Mouse (Mus musculus) limb, embryonic 12.5 days (tissue): ENCODE data around the gene Vmn2r87. TPM values are rescaled to one million over a fixed set of nuclear protein-coding genes. Genes with fewer than 3 reads are reported as not detected.
A peak's percentile ranks its signal among the peaks of the same experiment; 100 is the strongest.
"Not testable (repeated sequence)": the region's sequence is repeated elsewhere in the genome, so short reads cannot be mapped to it uniquely, and the experiment has no call there.

Experiments used
- ATAC-seq: fragments of 200-750 bp; cut with Nextera tagmentation; 2 replicates; pipeline ENCODE4 v1.8.0; 2017; ENCODE audit warnings: low read depth, moderate TSS enrichment; ENCODE audit not compliant: insufficient number of reproducible peaks, insufficient read depth, low FRiP score, low TSS enrichment
- H3K27ac ChIP-seq: fragments of 300-500 bp; sonication (generic); 2 replicates; pipeline ENCODE4 v1.5.1; 2016; ENCODE audit warnings: mild to moderate bottlenecking, moderate library complexity
- H3K27me3 ChIP-seq: fragments of 300-500 bp; sonication (generic); 2 replicates; pipeline ENCODE4 v1.6.1; 2016; ENCODE audit warnings: mild to moderate bottlenecking, moderate library complexity
- H3K36me3 ChIP-seq: fragments of 300-500 bp; sonication (generic); 2 replicates; pipeline ENCODE4 v1.6.1; 2016; ENCODE audit warnings: mild to moderate bottlenecking, moderate library complexity
- H3K4me1 ChIP-seq: fragments of 300-500 bp; sonication (generic); replicated peaks from 2 replicates; pipeline ENCODE4 v1.6.1; 2016
- H3K4me2 ChIP-seq: fragments of 300-500 bp; sonication (generic); 2 replicates; pipeline ENCODE4 v1.6.1; 2016; ENCODE audit warnings: mild to moderate bottlenecking, moderate library complexity
- H3K4me3 ChIP-seq: fragments of 300-500 bp; sonication (generic); replicated peaks from 2 replicates; pipeline ENCODE4 v1.5.1; 2016; ENCODE audit warnings: mild to moderate bottlenecking
- H3K9ac ChIP-seq: fragments of 300-500 bp; sonication (generic); replicated peaks from 2 replicates; pipeline ENCODE4 v1.6.1; 2016; ENCODE audit warnings: mild to moderate bottlenecking, moderate library complexity
- H3K9me3 ChIP-seq: fragments of 300-500 bp; sonication (generic); 2 replicates; pipeline ENCODE4 v1.6.1; 2016; ENCODE audit warnings: mild to moderate bottlenecking, moderate library complexity
- WGBS: fragments of 180-500 bp; shearing (Covaris S2); methylation state at CpG from one replicate; pipeline ENCODE4 v1.1.7; 2016; 5-methylcytosine and 5-hydroxymethylcytosine counted together
- polyA plus RNA-seq: library from polyadenylated mRNA; unstranded; fragments of >200 nt; fragmentation: Nextera tagmentation; extraction: Ambion mirVana; gene quantifications from 2 replicates; pipeline ENCODE4 v1.2.1, GENCODE M21; 2016

Gene Vmn2r87
- 0.08 TPM in 1 of 2 replicates, not detected in the other for polyA plus RNA-seq

- Histone ChIP-seq H3K4me1 (no peaks in the 10 kb centered on the region), H3K9me3 (no peaks in the 10 kb centered on the region), H3K4me2 (no peak within 1 kb of the TSS), H3K27ac (no peak within 1 kb of the TSS), H3K4me3 (no peak within 1 kb of the TSS), H3K27me3 (no peaks in the 10 kb centered on the region), H3K36me3 (no peaks in the 10 kb centered on the region), H3K9ac (no peak within 1 kb of the TSS)
- no peak for ATAC-seq
These were observed at the start of gene Vmn2r87 for GRCm38 (mm10) chr10:130497296-130497695. TSS of gene Vmn2r87 (minus strand) at chr10:130497396.

- ATAC-seq, H3K4me3 ChIP-seq, H3K9me3 ChIP-seq, H3K9ac ChIP-seq, H3K27ac ChIP-seq, H3K4me1 ChIP-seq, H3K36me3 ChIP-seq, H3K4me2 ChIP-seq, H3K27me3 ChIP-seq: not testable (repeated sequence)
- 74% methylated on average over 1 of the region's 1 CpGs for WGBS
These were observed 47.1 kb upstream of the Vmn2r87 start for GRCm38 (mm10) chr10:130544331-130544730.

- peak overlapping the region; percentile 61 for H3K4me2 ChIP-seq
- H3K9ac ChIP-seq: peak overlapping the region; percentile 53
- WGBS: 2% methylated on average over 21 of the region's 21 CpGs
- H3K4me3 ChIP-seq: peak overlapping the region; percentile 56
- peak overlapping the region; percentile 74; the same call in 1 of the 2 replicates for H3K27ac ChIP-seq
- H3K9me3 ChIP-seq, H3K36me3 ChIP-seq, H3K27me3 ChIP-seq, H3K4me1 ChIP-seq: not testable (repeated sequence)
- ATAC-seq: peak; percentile 98
These were observed 44.9 kb upstream of the Vmn2r87 start for GRCm38 (mm10) chr10:130541931-130542691.

GRCm38 (mm10) chr10:130536101-130536500 lies 38.9 kb upstream of the Vmn2r87 start:
- Histone ChIP-seq H3K27me3 (no peaks in the 10 kb centered on the region), H3K9me3 (no peaks in the 10 kb centered on the region), H3K27ac (no peak overlapping the region), H3K4me2 (no peak overlapping the region), H3K4me1 (no peaks in the 10 kb centered on the region), H3K4me3 (no peak overlapping the region), H3K9ac (no peak overlapping the region), H3K36me3 (no peaks in the 10 kb centered on the region)
- WGBS: 68% methylated on average over 3 of the region's 3 CpGs
- no peak for ATAC-seq

- Histone ChIP-seq H3K9ac (no peak overlapping the region), H3K36me3 (no peaks in the 10 kb centered on the region), H3K4me1 (no peaks in the 10 kb centered on the region), H3K27ac (no peak overlapping the region), H3K9me3 (no peaks in the 10 kb centered on the region), H3K4me2 (no peak overlapping the region), H3K27me3 (no peaks in the 10 kb centered on the region), H3K4me3 (no peak overlapping the region)
- no peak for ATAC-seq
- 31% methylated on average over 10 of the region's 10 CpGs for WGBS
These were observed 30.7 kb upstream of the Vmn2r87 start for GRCm38 (mm10) chr10:130527926-130528325.

- WGBS: 1% methylated on average over 36 of the region's 36 CpGs
- peak overlapping the region; percentile 64; the same call in 1 of the 2 replicates for H3K27ac ChIP-seq
- peak; percentile 94 for ATAC-seq
- H3K4me2 ChIP-seq: peak overlapping the region; percentile 69
- H3K9ac ChIP-seq: peak overlapping the region; percentile 73
- no peaks in the 10 kb centered on the region for H3K36me3 ChIP-seq
- H3K9me3 ChIP-seq: no peaks in the 10 kb centered on the region
- peak overlapping the region; percentile 49 for H3K4me3 ChIP-seq
- no peaks in the 10 kb centered on the region for H3K27me3 ChIP-seq
- H3K4me1 ChIP-seq: 0 out of 2 replicates have a peak, but pooled peaks cover 4% of the 10 kb centered on the region
These were observed 26.9 kb downstream of the Vmn2r87 start for GRCm38 (mm10) chr10:130470311-130470760.

GRCm38 (mm10) chr10:130455950-130456349 lies 41.2 kb downstream of the Vmn2r87 start, which contains the start of gene Vmn2r86:
TSS of gene Vmn2r86 (minus strand) at chr10:130456050.
- 91% methylated on average over 1 of the region's 1 CpGs for WGBS
- H3K27ac ChIP-seq, H3K36me3 ChIP-seq, H3K9me3 ChIP-seq, H3K9ac ChIP-seq, ATAC-seq, H3K4me3 ChIP-seq, H3K27me3 ChIP-seq, H3K4me1 ChIP-seq, H3K4me2 ChIP-seq: not testable (repeated sequence)

- 90% methylated on average over 21 of the region's 21 CpGs for WGBS
- no peaks in the 10 kb centered on the region for H3K27me3 ChIP-seq
- H3K36me3 ChIP-seq: no peaks in the 10 kb centered on the region
- 0 out of 2 replicates have a peak, but pooled peaks have one; percentile 26 for ATAC-seq
- no peaks in the 10 kb centered on the region; the same call in 1 of the 2 replicates for H3K9me3 ChIP-seq
- no peak overlapping the region for H3K4me2 ChIP-seq
- no peaks in the 10 kb centered on the region for H3K4me1 ChIP-seq
- no peak overlapping the region for H3K4me3 ChIP-seq
- no peak overlapping the region for H3K27ac ChIP-seq
- H3K9ac ChIP-seq: no peak overlapping the region
These were observed 52.4 kb downstream of the Vmn2r87 start for GRCm38 (mm10) chr10:130444776-130445175.

GRCm38 (mm10) chr10:130434185-130434898 lies 62.9 kb downstream of the Vmn2r87 start:
- not testable (repeated sequence) for H3K36me3 ChIP-seq, H3K27ac ChIP-seq, H3K4me2 ChIP-seq, H3K9ac ChIP-seq, H3K4me1 ChIP-seq, ATAC-seq, H3K9me3 ChIP-seq, H3K27me3 ChIP-seq, H3K4me3 ChIP-seq
- WGBS: 86% methylated on average over 11 of the region's 11 CpGs

- H3K9ac ChIP-seq, H3K27ac ChIP-seq, H3K27me3 ChIP-seq, H3K4me1 ChIP-seq, ATAC-seq, H3K4me2 ChIP-seq, H3K4me3 ChIP-seq, H3K36me3 ChIP-seq, H3K9me3 ChIP-seq: not testable (repeated sequence)
These were observed 67.6 kb downstream of the Vmn2r87 start, which contains the start of gene Vmn2r85 for GRCm38 (mm10) chr10:130429603-130430002. TSS of gene Vmn2r85 (minus strand) at chr10:130429703.

- not testable (repeated sequence) for H3K27me3 ChIP-seq, H3K36me3 ChIP-seq, H3K4me2 ChIP-seq, H3K9me3 ChIP-seq, ATAC-seq, H3K27ac ChIP-seq, H3K4me1 ChIP-seq, H3K4me3 ChIP-seq, H3K9ac ChIP-seq
- 82% methylated on average over 2 of the region's 2 CpGs for WGBS
These were observed 74.8 kb downstream of the Vmn2r87 start for GRCm38 (mm10) chr10:130422368-130422767.
